Mouse (Mus musculus) heart, postnatal 0 days (tissue): Measurements from ENCODE around the gene Nodal. TPM values are rescaled to one million over a fixed set of nuclear protein-coding genes. Genes with fewer than 3 reads are reported as not detected.

Experiments
- ATAC-seq: fragments of 200-750 bp; cut with Nextera tagmentation; 2 replicates; pipeline ENCODE4 v1.8.0; 2017; ENCODE audit warnings: low read depth, moderate number of reproducible peaks, moderate library complexity; ENCODE audit not compliant: insufficient read depth
- DNase-seq: peaks from one replicate; pipeline ENCODE4 v3.0.0-alpha.2; 2016; ENCODE audit warnings: low spot score
- H3K27ac ChIP-seq: fragments of 300-500 bp; sonication (generic); 2 replicates; pipeline ENCODE4 v1.5.1; 2014; ENCODE audit warnings: low read depth, mild to moderate bottlenecking
- H3K27me3 ChIP-seq: fragments of 300-500 bp; sonication (generic); 2 replicates; pipeline ENCODE4 v1.6.1; 2014; ENCODE audit warnings: low read length, mixed read lengths; ENCODE audit not compliant: control insufficient read depth, insufficient read depth
- H3K36me3 ChIP-seq: fragments of 300-500 bp; sonication (generic); replicated peaks from 2 replicates; pipeline ENCODE4 v1.6.1; 2014; ENCODE audit warnings: low read length, mixed read lengths; ENCODE audit not compliant: control insufficient read depth, insufficient read depth
- H3K4me1 ChIP-seq: fragments of 300-500 bp; sonication (generic); 2 replicates; pipeline ENCODE4 v1.6.1; 2014; ENCODE audit warnings: antibody characterized with exemption; ENCODE audit not compliant: control insufficient read depth, insufficient read depth
- H3K4me2 ChIP-seq: fragments of 300-500 bp; sonication (generic); 2 replicates; pipeline ENCODE4 v1.6.1; 2014; ENCODE audit warnings: low read depth, mild to moderate bottlenecking, low read length, moderate library complexity
- H3K4me3 ChIP-seq: fragments of 300-500 bp; sonication (generic); 2 replicates; pipeline ENCODE4 v1.5.1; 2014; ENCODE audit warnings: low read depth, low read length
- H3K9ac ChIP-seq: fragments of 300-500 bp; sonication (generic); replicated peaks from 2 replicates; pipeline ENCODE4 v1.6.1; 2014; ENCODE audit warnings: low read depth, low read length, mixed read lengths
- H3K9me3 ChIP-seq: fragments of 300-500 bp; sonication (generic); replicated peaks from 2 replicates; pipeline ENCODE4 v1.6.1; 2016; ENCODE audit warnings: low read length; ENCODE audit not compliant: control insufficient read depth
- CTCF ChIP-seq: IDR thresholded peaks from 2 replicates; pipeline ENCODE4 v1.5.1; 2016; ENCODE audit warnings: antibody characterized with exemption, control low read depth, low read depth
- EP300 ChIP-seq: IDR thresholded peaks from 2 replicates; pipeline ENCODE4 v1.6.1; 2016; ENCODE audit warnings: antibody characterized with exemption, low read depth
- WGBS: fragments of 180-500 bp; shearing (Covaris S2); extraction: QIAGEN DNeasy Blood & Tissue Kit; methylation state at CpG from one replicate; pipeline ENCODE4 v1.1.7; 2014; 5-methylcytosine and 5-hydroxymethylcytosine counted together
- polyA plus RNA-seq: library from polyadenylated mRNA; unstranded; fragments of >200 nt; fragmentation: Nextera tagmentation; extraction: Ambion mirVana; gene quantifications from 2 replicates; pipeline ENCODE4 v1.2.1, GENCODE M21; 2015
- total RNA-seq: library from RNA; depleted of rRNA; stranded (reverse); fragments of >200 nt; gene quantifications from 2 replicates; pipeline ENCODE4 v1.2.3, GENCODE M21; 2014; ENCODE audit warnings: low replicate concordance

Gene Nodal
- total and polyA plus RNA-seq, 2 experiments from 2014 or later: 0.45 TPM; not detected in 1

- Histone ChIP-seq H3K27ac (no peak overlapping the region), H3K36me3 (no peaks in the 10 kb centered on the region)
- ATAC-seq: no peak
Observed at GRCm38 (mm10) chr10:61386284-61386683, 31.5 kb upstream of the Nodal start.

GRCm38 (mm10) chr10:61389020-61389419 is 28.8 kb upstream of the Nodal start:
- DNase-seq: no peak
- WGBS: 79% methylated on average over 5 of the region's 5 CpGs
- Histone ChIP-seq H3K4me3 (no peak overlapping the region), H3K9me3 (no peaks in the 10 kb centered on the region), H3K9ac (no peak overlapping the region), H3K4me2 (no peak overlapping the region), H3K27ac (no peak overlapping the region), H3K36me3 (no peaks in the 10 kb centered on the region), H3K4me1 (peaks cover 3% of the 10 kb centered on the region), H3K27me3 (no peaks in the 10 kb centered on the region)
- ATAC-seq: no peak
- TF ChIP-seq EP300: no peak
- no peak for TF ChIP-seq CTCF

More at GRCm38 (mm10) chr10:61386284-61386683, 31.5 kb upstream of the Nodal start:
- TF ChIP-seq CTCF: no peak
- Histone ChIP-seq H3K4me1 (peaks cover 18% of the 10 kb centered on the region), H3K4me2 (no peak overlapping the region), H3K4me3 (no peak overlapping the region), H3K27me3 (no peaks in the 10 kb centered on the region), H3K9me3 (no peaks in the 10 kb centered on the region), H3K9ac (no peak overlapping the region)
- WGBS: 23% methylated on average over 6 of the region's 6 CpGs
- DNase-seq: no peak

GRCm38 (mm10) chr10:61390148-61390547 is 27.6 kb upstream of the Nodal start:
- H3K9ac ChIP-seq: no peak overlapping the region
- DNase-seq (no peak), ATAC-seq (no peak; the same call in 1 of the 2 replicates)
- H3K36me3 ChIP-seq: no peaks in the 10 kb centered on the region
- H3K4me2 ChIP-seq: no peak overlapping the region
- no peaks in the 10 kb centered on the region for H3K27me3 ChIP-seq
- no peaks in the 10 kb centered on the region for H3K9me3 ChIP-seq
- H3K4me3 ChIP-seq: no peak overlapping the region
- no peak overlapping the region for H3K27ac ChIP-seq
- no peaks in the 10 kb centered on the region; the same call in 1 of the 2 replicates for H3K4me1 ChIP-seq
- WGBS: 12% methylated on average over 2 of the region's 2 CpGs
- no peak for TF ChIP-seq EP300
- TF ChIP-seq CTCF: no peak

GRCm38 (mm10) chr10:61392584-61392983 is 25.2 kb upstream of the Nodal start:
- Histone ChIP-seq H3K27me3 (no peaks in the 10 kb centered on the region), H3K27ac (no peak overlapping the region), H3K36me3 (no peaks in the 10 kb centered on the region), H3K4me2 (no peak overlapping the region), H3K9ac (no peak overlapping the region), H3K4me3 (no peak overlapping the region), H3K4me1 (no peaks in the 10 kb centered on the region; the same call in 1 of the 2 replicates), H3K9me3 (no peaks in the 10 kb centered on the region)
- no peak for DNase-seq
- 28% methylated on average over 4 of the region's 4 CpGs for WGBS
- no peak for TF ChIP-seq CTCF
- TF ChIP-seq EP300: no peak
- ATAC-seq: no peak

GRCm38 (mm10) chr10:61394476-61395136 is 23.2 kb upstream of the Nodal start:
- peak; percentile 39; the same call in 1 of the 2 replicates for ATAC-seq
- 17% methylated on average over 9 of the region's 9 CpGs for WGBS
- no peak overlapping the region for H3K4me3 ChIP-seq
- no peak for DNase-seq
- 0 out of 2 replicates have a peak overlapping the region, but pooled peaks have one; percentile 30 for H3K4me2 ChIP-seq
- H3K9me3 ChIP-seq: no peaks in the 10 kb centered on the region
- no peaks in the 10 kb centered on the region for H3K36me3 ChIP-seq
- no peak overlapping the region for H3K27ac ChIP-seq
- no peak overlapping the region for H3K9ac ChIP-seq
- H3K27me3 ChIP-seq: no peaks in the 10 kb centered on the region
- TF ChIP-seq CTCF (no peak), EP300 (no peak)
- H3K4me1 ChIP-seq: no peaks in the 10 kb centered on the region; the same call in 1 of the 2 replicates

DNA sequence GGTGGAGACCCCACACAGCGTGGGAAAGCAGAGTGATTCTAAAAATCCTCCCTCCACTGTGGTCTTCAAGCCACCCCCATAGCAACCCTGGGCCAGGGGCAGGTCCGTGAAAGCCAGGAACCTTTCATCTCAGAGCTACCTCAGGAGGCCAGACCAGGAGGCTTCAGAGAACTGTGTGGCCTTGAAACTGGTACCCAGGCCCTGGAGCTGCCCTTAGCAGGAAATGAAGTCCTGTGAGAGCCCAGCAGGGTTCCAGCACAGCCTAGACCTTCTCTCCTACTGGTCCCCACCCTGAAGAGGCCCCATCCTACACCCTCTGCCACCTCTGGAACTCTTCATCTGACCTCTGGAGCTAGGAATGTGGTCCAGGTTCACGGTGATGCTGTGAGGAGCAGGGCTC is 19.6 kb upstream of the Nodal start:
- H3K27ac ChIP-seq: no peak overlapping the region
- TF ChIP-seq CTCF: no peak
- TF ChIP-seq EP300: no peak
- no peak for DNase-seq

More for the DNA sequence above, 19.6 kb upstream of the Nodal start:
- Histone ChIP-seq H3K4me2 (no peak overlapping the region), H3K9me3 (0 out of 2 replicates have a peak, but pooled peaks cover 5% of the 10 kb centered on the region), H3K36me3 (no peaks in the 10 kb centered on the region), H3K4me3 (no peak overlapping the region), H3K9ac (no peak overlapping the region), H3K27me3 (no peaks in the 10 kb centered on the region), H3K4me1 (no peaks in the 10 kb centered on the region; the same call in 1 of the 2 replicates)
- ATAC-seq: no peak
- 63% methylated on average over 3 of the region's 3 CpGs for WGBS
